Mouse (Mus musculus) hindbrain, embryonic 14.5 days (tissue): ENCODE results near the gene Lrrc66. TPM values are rescaled to one million over a fixed set of nuclear protein-coding genes. Genes with fewer than 3 reads are reported as not detected.

Experiments used
- ATAC-seq: fragments of 200-750 bp; cut with Nextera tagmentation; 2 replicates; pipeline ENCODE4 v1.8.0; 2017; ENCODE audit warnings: moderate number of reproducible peaks, mild to moderate bottlenecking, moderate TSS enrichment, moderate library complexity; ENCODE audit not compliant: low FRiP score
- DNase-seq: peaks from one replicate; pipeline ENCODE4 v3.0.0-alpha.2; 2015; ENCODE audit warnings: low spot score
- H3K27ac ChIP-seq: fragments of 300-500 bp; sonication (generic); 2 replicates; pipeline ENCODE4 v1.5.1; 2014; ENCODE audit warnings: mild to moderate bottlenecking, moderate library complexity
- H3K27me3 ChIP-seq: fragments of 300-500 bp; sonication (generic); 2 replicates; pipeline ENCODE4 v1.6.1; 2014; ENCODE audit warnings: mild to moderate bottlenecking, low read length, mixed read lengths; ENCODE audit not compliant: control insufficient read depth, insufficient read depth
- H3K36me3 ChIP-seq: fragments of 300-500 bp; sonication (generic); replicated peaks from 2 replicates; pipeline ENCODE4 v1.6.1; 2014; ENCODE audit not compliant: control insufficient read depth, insufficient read depth
- H3K4me1 ChIP-seq: fragments of 300-500 bp; sonication (generic); replicated peaks from 2 replicates; pipeline ENCODE4 v1.6.1; 2014; ENCODE audit warnings: antibody characterized with exemption, low read length, mixed read lengths; ENCODE audit not compliant: control insufficient read depth, insufficient read depth
- H3K4me2 ChIP-seq: fragments of 300-500 bp; sonication (generic); replicated peaks from 2 replicates; pipeline ENCODE4 v1.6.1; 2014; ENCODE audit warnings: mild to moderate bottlenecking, moderate library complexity
- H3K4me3 ChIP-seq: fragments of 300-500 bp; sonication (generic); replicated peaks from 2 replicates; pipeline ENCODE4 v1.5.1; 2014; ENCODE audit warnings: mild to moderate bottlenecking, low read length
- H3K9ac ChIP-seq: fragments of 300-500 bp; sonication (generic); 2 replicates; pipeline ENCODE4 v1.6.1; 2014
- H3K9me3 ChIP-seq: fragments of 300-500 bp; sonication (generic); 2 replicates; pipeline ENCODE4 v1.6.1; 2016; ENCODE audit warnings: low read length; ENCODE audit not compliant: control insufficient read depth
- WGBS: fragments of 180-500 bp; shearing (Covaris S2); extraction: QIAGEN DNeasy Blood & Tissue Kit; methylation state at CpG from one replicate; pipeline ENCODE4 v1.1.7; 2014; 5-methylcytosine and 5-hydroxymethylcytosine counted together
- polyA plus RNA-seq: library from polyadenylated mRNA; unstranded; fragments of >200 nt; fragmentation: Nextera tagmentation; extraction: Ambion mirVana; gene quantifications from 2 replicates; pipeline ENCODE4 v1.2.1, GENCODE M21; 2014

Gene Lrrc66
- polyA plus RNA-seq, 1 experiment from 2014 or later: not detected

GRCm38 (mm10) chr5:73626842-73627241 lies 5.5 kb downstream of the Lrrc66 start:
- H3K27me3 ChIP-seq: no peaks in the 10 kb centered on the region
- H3K9me3 ChIP-seq: no peaks in the 10 kb centered on the region
- H3K4me3 ChIP-seq: no peak overlapping the region
- WGBS: 88% methylated on average over 7 of the region's 7 CpGs
- no peak overlapping the region for H3K9ac ChIP-seq
- DNase-seq: no peak
- no peak overlapping the region for H3K4me2 ChIP-seq
- no peak for ATAC-seq
- 0 out of 2 replicates have a peak, but pooled peaks cover 5% of the 10 kb centered on the region for H3K4me1 ChIP-seq
- no peaks in the 10 kb centered on the region for H3K36me3 ChIP-seq
- H3K27ac ChIP-seq: no peak overlapping the region

GRCm38 (mm10) chr5:73625505-73625904 lies 6.8 kb downstream of the Lrrc66 start:
- Histone ChIP-seq H3K36me3 (no peaks in the 10 kb centered on the region), H3K27ac (no peak overlapping the region), H3K4me1 (no peaks in the 10 kb centered on the region), H3K27me3 (no peaks in the 10 kb centered on the region), H3K9me3 (no peaks in the 10 kb centered on the region), H3K4me3 (no peak overlapping the region), H3K9ac (no peak overlapping the region), H3K4me2 (no peak overlapping the region)
- no peak for ATAC-seq
- 76% methylated on average over 1 of the region's 1 CpGs for WGBS
- no peak for DNase-seq

- Histone ChIP-seq H3K4me3 (no peak overlapping the region), H3K4me2 (no peak overlapping the region), H3K9ac (no peak overlapping the region), H3K36me3 (no peaks in the 10 kb centered on the region), H3K27me3 (no peaks in the 10 kb centered on the region), H3K4me1 (no peaks in the 10 kb centered on the region), H3K9me3 (no peaks in the 10 kb centered on the region), H3K27ac (no peak overlapping the region)
- 84% methylated on average over 1 of the region's 1 CpGs for WGBS
- no peak for DNase-seq
- ATAC-seq: no peak
These were observed 13.4 kb downstream of the Lrrc66 start for GRCm38 (mm10) chr5:73618969-73619368.

- whole genome bisulfite sequencing: 83% methylated on average over 7 of the region's 7 CpGs
These were observed 17.1 kb downstream of the Lrrc66 start for GRCm38 (mm10) chr5:73615211-73615610.

GRCm38 (mm10) chr5:73613296-73613695 lies 19.0 kb downstream of the Lrrc66 start:
- Histone ChIP-seq H3K4me2 (no peak overlapping the region), H3K27me3 (no peaks in the 10 kb centered on the region), H3K9ac (no peak overlapping the region), H3K27ac (no peak overlapping the region), H3K36me3 (no peaks in the 10 kb centered on the region), H3K4me3 (no peak overlapping the region), H3K9me3 (peaks cover 14% of the 10 kb centered on the region; the same call in 1 of the 2 replicates), H3K4me1 (no peaks in the 10 kb centered on the region)
- WGBS: 95% methylated on average over 8 of the region's 8 CpGs
- no peak for DNase-seq
- ATAC-seq: no peak

More at GRCm38 (mm10) chr5:73615211-73615610, 17.1 kb downstream of the Lrrc66 start:
- no peak overlapping the region for H3K9ac ChIP-seq
- H3K4me3 ChIP-seq: no peak overlapping the region
- H3K36me3 ChIP-seq: no peaks in the 10 kb centered on the region
- no peak for ATAC-seq
- H3K27ac ChIP-seq: no peak overlapping the region
- H3K9me3 ChIP-seq: peaks cover 11% of the 10 kb centered on the region; the same call in 1 of the 2 replicates
- no peak for DNase-seq
- no peak overlapping the region for H3K4me2 ChIP-seq
- no peaks in the 10 kb centered on the region for H3K27me3 ChIP-seq
- H3K4me1 ChIP-seq: no peaks in the 10 kb centered on the region

- no peak for DNase-seq
These were observed 21.3 kb downstream of the Lrrc66 start for GRCm38 (mm10) chr5:73611071-73611470.

GRCm38 (mm10) chr5:73604964-73605363 lies 27.4 kb downstream of the Lrrc66 start:
- peaks cover 6% of the 10 kb centered on the region; the same call in 1 of the 2 replicates for H3K9me3 ChIP-seq
- 91% methylated on average over 6 of the region's 6 CpGs for WGBS
- no peak overlapping the region for H3K4me2 ChIP-seq
- no peak overlapping the region for H3K27ac ChIP-seq
- H3K4me3 ChIP-seq: no peak overlapping the region
- H3K9ac ChIP-seq: no peak overlapping the region
- no peak for DNase-seq
- H3K4me1 ChIP-seq: peaks cover 4% of the 10 kb centered on the region; the same call in 1 of the 2 replicates
- no peaks in the 10 kb centered on the region for H3K27me3 ChIP-seq
- no peaks in the 10 kb centered on the region for H3K36me3 ChIP-seq
- no peak for ATAC-seq

More at GRCm38 (mm10) chr5:73611071-73611470, 21.3 kb downstream of the Lrrc66 start:
- no peak overlapping the region for H3K27ac ChIP-seq
- 94% methylated on average over 4 of the region's 4 CpGs for WGBS
- H3K4me1 ChIP-seq: no peaks in the 10 kb centered on the region
- H3K27me3 ChIP-seq: no peaks in the 10 kb centered on the region
- H3K9ac ChIP-seq: no peak overlapping the region
- no peak for ATAC-seq
- H3K4me2 ChIP-seq: no peak overlapping the region
- no peaks in the 10 kb centered on the region for H3K36me3 ChIP-seq
- H3K9me3 ChIP-seq: peaks cover 18% of the 10 kb centered on the region; the same call in 1 of the 2 replicates
- H3K4me3 ChIP-seq: no peak overlapping the region

- no peak for DNase-seq
- no peaks in the 10 kb centered on the region for H3K27me3 ChIP-seq
- H3K9me3 ChIP-seq: peaks cover 6% of the 10 kb centered on the region; the same call in 1 of the 2 replicates
- no peak for ATAC-seq
- H3K4me1 ChIP-seq: peaks cover 4% of the 10 kb centered on the region; the same call in 1 of the 2 replicates
- H3K4me3 ChIP-seq: no peak overlapping the region
- 72% methylated on average over 6 of the region's 6 CpGs for WGBS
- no peak overlapping the region for H3K4me2 ChIP-seq
- H3K36me3 ChIP-seq: no peaks in the 10 kb centered on the region
- H3K27ac ChIP-seq: no peak overlapping the region
- H3K9ac ChIP-seq: no peak overlapping the region
These were observed 27.8 kb downstream of the Lrrc66 start for GRCm38 (mm10) chr5:73604542-73604941.

- no peak for ATAC-seq
- WGBS: 82% methylated on average over 3 of the region's 3 CpGs
These were observed 29.5 kb downstream of the Lrrc66 start for GRCm38 (mm10) chr5:73602865-73603264.

GRCm38 (mm10) chr5:73601361-73601763 lies 31.0 kb downstream of the Lrrc66 start:
- 35% methylated on average over 8 of the region's 8 CpGs for WGBS
- Histone ChIP-seq H3K27me3 (no peaks in the 10 kb centered on the region), H3K9ac (no peak overlapping the region), H3K27ac (no peak overlapping the region), H3K4me2 (no peak overlapping the region), H3K36me3 (no peaks in the 10 kb centered on the region), H3K9me3 (peaks cover 5% of the 10 kb centered on the region; the same call in 1 of the 2 replicates), H3K4me1 (peaks cover 4% of the 10 kb centered on the region; the same call in 1 of the 2 replicates), H3K4me3 (no peak overlapping the region)
- DNase-seq (peak; percentile 25), ATAC-seq (peak; percentile 65; the same call in 1 of the 2 replicates)

More at GRCm38 (mm10) chr5:73602865-73603264, 29.5 kb downstream of the Lrrc66 start:
- Histone ChIP-seq H3K36me3 (no peaks in the 10 kb centered on the region), H3K4me3 (no peak overlapping the region), H3K4me1 (peaks cover 4% of the 10 kb centered on the region; the same call in 1 of the 2 replicates), H3K4me2 (no peak overlapping the region), H3K27ac (no peak overlapping the region), H3K9ac (no peak overlapping the region), H3K9me3 (peaks cover 6% of the 10 kb centered on the region; the same call in 1 of the 2 replicates), H3K27me3 (no peaks in the 10 kb centered on the region)
- no peak for DNase-seq
